Mouse (Mus musculus) adrenal gland, postnatal 4 days (tissue): ENCODE data around the gene Flt1. TPM values are rescaled to one million over a fixed set of nuclear protein-coding genes. Genes with fewer than 3 reads are reported as not detected.

Source experiments
- DNase-seq, 2 experiments: peaks; one replicate each; pipeline ENCODE4 v3.0.0; 2021 to 2022; ENCODE audit warnings: low spot score in 2 of 2, mixed read lengths in 2 of 2
- long read RNA-seq, 2 experiments: library from polyadenylated mRNA; stranded (forward); transcript quantifications; one replicate each; pipeline ENCODE4 v2.0.0; 2021
- total RNA-seq, 2 experiments: library from RNA; stranded (reverse); gene quantifications; 2 replicates each; pipeline ENCODE4 v1.2.3; 2021

The Flt1 gene
- 10 to 100 TPM; 31.5 TPM for total RNA-seq
- long read RNA-seq, experiment 1, full-length matches to known transcripts: 4 of 5 reads
- long read RNA-seq, experiment 1, partial matches to known transcripts: 1 of 5 reads
- long read RNA-seq, experiment 1, other reads (novel, unspliced or antisense): 0 of 5 reads
- long read RNA-seq, experiment 2, full-length matches to known transcripts: 9 of 19 reads
- long read RNA-seq, experiment 2, partial matches to known transcripts: 3 of 19 reads
- long read RNA-seq, experiment 2, other reads (novel, unspliced or antisense): 7 of 19 reads

DNA sequence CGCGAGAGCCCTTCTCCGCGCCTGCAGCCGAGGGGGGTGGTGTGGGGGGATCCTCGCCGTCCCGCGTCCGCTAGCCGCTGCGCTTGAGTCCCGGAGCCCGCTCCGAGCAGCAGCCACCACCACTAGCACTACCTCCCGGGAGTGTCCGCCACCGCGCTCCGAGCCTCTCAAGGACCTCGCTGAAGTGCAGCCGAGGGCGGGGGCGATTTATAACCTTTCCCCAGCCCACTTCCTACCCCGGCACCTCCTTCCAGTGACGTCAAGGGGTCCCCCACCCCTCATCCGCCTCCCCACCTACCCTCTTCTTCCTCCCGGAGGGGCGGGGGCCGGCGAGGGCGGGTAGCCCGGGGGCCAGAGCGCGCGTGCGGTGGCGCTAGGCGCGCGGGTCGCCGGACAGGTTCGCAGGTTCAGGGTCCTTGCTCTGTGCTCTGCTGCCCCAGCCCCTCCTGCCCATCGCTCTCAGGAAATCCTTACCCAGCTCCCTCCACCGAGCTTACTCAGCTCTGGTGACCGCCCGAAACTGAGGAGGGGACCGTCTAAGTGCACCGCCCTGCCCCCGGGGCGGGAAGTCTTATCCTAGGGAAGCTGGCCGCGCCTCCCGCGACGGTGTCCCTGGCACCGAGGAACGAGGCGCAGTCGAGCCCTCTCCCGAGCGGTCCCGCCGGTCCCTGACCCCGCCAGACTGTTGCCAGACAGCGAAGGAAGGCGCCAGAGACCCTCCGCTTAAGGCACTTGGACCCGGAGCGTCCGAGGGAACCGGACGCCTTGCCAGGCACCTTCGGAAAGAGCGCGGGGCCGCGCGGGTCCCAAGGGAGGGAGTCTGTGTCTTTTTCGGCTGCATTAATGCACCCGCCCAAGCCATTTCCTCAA, at the start of gene Flt1:
Gene Flt1 (minus strand): TSS at position 181 of the 870 bp plus-strand sequence.
- DNase-seq: peak in 1 of 2 experiments; percentile 18

DNA sequence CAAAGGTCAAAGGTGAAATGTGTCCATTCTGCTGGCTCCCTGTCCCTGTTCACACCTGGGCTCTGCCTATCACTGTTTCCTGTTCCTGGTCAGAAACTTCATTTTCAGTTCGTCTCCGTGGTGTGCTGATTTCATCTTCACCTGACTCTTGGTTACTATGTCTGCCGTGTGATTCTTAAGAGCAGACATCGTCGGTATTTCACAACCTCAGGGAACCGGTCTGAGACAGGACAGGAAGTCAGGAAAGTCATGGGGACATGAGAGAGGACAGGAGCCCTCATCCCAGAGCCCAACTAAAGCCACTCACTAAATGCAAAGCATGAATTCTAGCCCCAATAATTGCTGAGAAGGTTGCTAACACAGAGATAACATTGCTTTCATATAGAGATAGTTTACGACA, 49.4 kb upstream of the Flt1 start:
- DNase-seq: no peak

DNA sequence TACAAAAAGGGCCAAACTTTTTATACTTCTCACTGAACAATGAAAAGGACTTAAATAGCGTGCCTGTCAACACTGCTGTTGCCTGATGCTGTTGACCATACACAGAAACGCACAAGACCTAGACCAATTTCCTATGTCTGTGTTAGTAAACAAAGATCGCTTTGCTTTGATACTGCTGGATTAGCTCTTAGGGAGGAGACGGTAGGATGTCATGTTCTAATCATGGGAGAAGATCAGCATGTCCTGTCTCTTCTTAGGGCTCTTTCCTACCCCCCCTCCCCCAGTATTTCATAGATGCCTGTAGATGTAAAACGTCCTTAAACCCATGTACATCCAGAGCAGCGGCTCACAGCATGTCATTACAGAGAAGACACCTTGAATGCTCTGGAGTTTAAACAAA, 44.1 kb upstream of the Flt1 start:
- no peak for DNase-seq

DNA sequence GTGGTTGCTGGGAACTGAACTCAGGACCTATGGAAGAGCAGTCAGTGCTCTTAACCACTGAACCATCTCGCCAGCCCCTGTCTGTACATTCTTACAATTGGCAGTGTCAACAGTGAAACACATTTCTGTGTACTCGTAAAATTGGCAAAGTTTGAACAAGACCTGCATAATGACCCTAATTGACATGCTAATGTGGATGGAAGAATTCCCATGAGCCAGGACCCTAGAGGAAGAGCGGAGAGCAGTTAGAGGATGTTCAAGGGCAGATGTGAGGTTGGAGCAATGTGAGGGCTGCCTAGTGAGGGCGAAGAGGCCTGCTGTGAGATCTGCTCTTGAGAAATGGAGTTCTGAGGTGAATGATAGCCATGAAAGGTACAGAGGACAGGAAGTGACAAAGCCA, 38.2 kb upstream of the Flt1 start:
- DNase-seq: no peak

DNA sequence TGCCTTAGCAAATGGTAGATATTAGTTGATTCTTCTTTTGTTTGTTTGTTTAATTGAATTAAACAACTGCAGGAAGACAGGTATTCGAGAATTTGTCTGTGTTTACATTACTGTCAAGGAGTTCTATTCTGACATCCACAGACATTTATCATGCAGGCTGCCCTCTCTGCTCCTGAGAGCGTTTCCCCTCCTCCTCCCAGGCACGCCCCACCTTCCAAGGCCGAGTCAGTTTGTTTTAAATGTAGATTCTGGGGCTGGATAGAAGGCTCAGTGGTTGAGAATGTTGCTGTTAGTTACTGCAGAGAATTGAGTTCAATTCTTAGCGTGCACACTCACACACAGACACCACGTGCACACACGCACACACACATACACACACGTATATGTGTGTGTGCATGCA, 36.2 kb upstream of the Flt1 start:
- no peak for DNase-seq

DNA sequence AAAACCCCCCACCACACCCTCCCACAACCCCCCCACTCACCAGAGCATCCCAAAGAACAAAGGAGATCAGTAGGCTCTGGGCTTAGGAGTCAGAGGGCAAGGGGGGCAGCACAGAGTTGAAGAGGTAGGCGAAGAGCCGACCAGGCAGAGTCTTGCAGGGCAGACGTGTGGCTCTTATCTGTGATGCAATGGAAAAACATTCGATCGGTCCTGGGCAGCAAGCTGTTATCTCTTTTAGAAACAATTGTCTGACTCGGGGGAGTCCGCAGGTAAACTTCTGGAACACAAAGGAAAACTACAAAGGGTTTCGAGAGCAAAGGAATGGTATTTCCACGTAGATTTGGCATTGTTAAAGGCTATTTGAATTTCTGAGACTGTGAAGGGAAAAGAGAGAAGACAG, 35.5 kb upstream of the Flt1 start:
- DNase-seq: no peak

DNA sequence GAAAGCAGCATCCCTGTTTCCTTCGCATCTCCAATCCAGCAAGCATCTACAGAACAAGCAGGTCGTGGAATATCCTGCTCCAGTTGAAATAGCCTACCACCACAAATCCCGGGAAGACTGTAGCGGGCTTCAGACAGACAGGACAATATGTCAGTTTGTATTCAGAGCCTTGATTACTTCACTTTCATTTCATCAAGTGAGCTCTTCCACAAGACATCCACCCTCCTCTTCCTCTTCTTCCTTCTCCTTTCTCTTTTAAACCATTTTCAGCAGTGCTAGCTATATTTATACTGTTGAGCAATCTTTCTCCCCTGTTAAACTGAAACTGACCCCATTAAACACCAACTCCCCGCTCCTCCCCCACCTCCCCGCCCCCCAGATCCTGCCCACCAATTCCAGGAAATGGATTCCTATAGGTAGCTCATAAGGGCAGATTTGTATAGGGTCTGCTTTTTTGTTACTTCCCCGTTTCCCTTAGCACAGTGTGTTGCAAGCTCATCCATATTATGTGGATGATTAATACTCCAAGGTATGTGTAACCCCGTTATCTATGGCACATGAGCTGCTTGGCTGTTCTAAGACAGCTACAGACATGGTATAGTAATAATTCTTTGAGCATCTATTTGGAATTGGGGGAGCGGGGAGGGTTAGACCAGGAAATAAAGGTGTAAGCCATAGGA, 33.0 kb upstream of the Flt1 start:
- no peak for DNase-seq

DNA sequence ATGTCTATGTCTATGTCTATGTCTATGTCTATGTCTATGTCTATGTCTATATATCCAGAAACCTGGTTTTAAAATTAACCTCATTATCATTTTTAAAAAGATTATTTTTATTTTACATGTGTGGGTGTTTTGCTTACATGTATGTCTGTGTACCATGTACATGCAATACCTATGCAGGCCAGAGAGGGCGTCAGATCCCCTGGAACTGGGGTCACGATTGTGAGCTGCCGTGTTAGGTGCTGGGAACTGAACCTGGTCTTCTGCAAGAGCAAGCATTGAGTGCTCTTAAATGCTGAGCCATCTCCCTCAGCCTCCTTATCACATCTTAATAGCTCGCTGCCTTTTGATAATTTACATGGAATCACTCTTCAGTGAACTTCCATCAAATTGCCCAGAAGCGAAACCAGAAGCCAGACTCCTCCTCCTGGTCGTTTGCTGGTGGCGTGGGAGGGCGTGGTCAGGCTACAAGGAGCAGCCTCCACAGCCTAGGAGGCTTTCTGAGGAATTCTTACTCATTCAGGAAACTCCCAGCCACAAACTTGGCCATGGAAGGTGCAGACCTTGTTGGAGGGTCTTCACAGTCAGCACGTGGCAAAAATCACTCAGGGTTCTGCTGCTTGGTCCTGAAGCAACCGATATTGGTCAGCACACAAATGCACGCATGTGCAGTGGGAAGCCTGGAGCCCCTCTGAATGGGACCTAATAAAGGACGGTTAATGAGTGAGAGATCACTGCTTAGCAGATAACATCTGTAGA, 32.2 kb upstream of the Flt1 start:
- DNase-seq: no peak

DNA sequence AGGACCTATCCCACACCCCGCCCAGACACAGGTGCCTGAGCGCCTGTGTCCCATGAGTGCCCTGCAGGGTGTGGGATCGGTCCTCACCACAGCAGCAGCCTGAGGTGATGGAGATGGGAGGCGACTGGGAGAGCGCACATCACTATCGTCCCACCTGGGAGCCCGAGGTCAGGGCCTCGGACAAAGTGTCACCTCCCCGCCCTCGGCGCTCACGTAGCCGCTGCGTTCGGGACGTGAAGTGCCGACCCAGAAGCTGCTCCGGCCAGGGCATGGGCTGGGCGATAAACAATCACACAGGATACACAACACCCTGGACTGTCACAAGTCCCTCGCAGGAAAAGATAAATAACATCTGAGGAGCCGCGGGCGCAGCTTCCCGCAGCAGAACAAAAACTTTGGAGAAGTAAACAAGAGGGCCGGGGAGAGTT, 27.1 kb upstream of the Flt1 start:
- DNase-seq: no peak

DNA sequence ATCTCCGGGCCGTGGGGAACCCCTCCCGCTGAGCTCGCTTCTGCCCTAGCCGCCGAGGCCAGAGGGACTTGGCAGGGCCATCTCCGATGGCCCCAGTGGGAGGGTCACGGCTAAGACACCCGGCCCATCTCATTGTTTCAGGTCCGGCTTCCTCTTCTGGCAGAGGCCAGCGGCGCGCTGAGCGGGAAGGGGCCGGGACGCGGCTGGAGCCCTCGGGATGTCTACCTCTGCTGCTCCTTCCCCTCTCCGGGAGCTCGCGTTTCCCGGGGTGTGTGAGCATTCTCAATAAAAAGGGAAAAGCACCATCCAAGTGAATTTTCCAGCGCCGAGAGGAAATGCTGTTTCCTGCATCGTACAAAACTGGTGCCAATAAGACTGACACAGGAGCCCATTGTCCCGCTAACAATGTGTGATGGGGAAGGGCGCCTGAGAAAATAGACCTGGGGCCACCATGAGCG, 25.9 kb upstream of the Flt1 start:
- peak in 1 of 2 experiments; percentile 22 for DNase-seq

DNA sequence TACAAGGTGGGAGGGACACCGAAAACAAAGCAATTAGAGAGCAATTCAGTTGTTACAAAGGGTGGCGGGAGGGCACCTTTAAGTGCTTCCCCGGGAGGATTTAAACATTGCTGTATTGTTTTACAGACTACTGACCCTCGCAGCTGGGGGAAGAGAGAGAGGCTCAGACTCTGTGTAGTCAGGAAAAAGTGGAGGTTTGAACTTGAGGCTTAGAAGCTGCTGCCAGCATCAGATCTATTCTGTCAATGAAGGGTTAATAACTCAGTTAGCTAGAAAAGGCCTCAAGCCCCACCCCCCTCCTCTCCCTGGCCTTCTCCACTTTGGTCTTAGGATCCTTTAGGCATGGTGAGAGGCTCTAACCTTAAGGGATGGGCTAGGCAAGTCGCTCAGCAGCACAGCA, 24.2 kb upstream of the Flt1 start:
- DNase-seq: no peak

DNA sequence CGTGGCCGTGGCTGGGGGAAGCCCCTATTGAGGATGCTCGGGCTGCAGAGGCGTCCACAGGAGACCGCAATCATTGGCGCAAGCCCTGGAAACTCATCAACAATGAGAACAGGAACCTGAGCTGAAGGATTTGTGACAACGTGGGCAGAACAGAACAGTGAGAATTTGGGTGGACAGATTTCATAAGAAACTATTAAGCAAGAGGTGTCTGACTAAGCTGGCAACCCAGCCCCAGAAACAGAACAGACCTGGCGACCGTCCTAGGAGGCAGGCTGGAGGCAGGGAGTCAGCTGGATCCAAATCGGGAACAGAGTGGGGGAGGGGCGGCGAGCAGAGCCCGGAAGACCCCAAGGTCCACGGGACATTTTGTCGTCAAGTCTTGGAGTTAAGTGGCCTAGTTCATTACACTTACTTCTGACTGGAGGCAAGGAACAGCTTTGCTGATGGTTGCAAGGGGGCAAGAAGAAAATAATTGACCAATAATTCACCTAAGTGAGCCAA, 22.3 kb upstream of the Flt1 start:
- DNase-seq: peak in 1 of 2 experiments; percentile 17

DNA sequence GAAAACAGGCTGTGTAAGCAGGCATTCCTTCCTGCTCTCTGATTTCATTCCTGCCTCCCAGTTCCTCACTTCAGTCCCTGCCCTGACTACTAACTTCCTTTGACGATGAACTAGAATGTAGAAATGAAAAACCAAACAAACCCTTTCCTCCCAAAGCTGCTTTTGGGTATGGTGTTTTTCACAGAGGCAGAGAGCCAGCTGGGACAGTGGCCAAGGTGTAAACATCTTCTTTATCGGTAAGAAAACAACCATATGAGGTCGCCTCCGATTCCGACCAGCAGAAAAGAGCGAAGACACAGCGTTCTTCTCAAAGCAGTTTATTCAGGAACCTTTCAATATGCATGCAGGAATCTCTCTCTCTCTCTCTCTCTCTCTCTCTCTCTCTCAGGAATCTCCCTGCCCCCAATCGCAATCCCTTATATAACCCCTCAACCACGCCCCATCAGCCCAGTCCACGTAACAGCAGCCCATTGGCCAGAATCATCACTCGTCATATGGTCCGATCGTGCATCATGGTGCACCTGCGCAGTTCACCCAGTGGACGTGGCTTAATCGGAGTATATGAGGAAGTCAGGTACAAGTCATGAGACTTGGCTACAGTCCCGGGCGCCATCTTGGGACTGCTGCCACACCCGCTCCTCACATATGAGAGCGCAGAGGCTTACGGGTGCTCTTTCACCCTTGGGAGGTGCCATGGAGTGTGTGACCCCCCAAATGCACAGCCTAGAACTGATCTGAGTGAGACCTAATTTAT, 19.3 kb upstream of the Flt1 start:
- no peak for DNase-seq

DNA sequence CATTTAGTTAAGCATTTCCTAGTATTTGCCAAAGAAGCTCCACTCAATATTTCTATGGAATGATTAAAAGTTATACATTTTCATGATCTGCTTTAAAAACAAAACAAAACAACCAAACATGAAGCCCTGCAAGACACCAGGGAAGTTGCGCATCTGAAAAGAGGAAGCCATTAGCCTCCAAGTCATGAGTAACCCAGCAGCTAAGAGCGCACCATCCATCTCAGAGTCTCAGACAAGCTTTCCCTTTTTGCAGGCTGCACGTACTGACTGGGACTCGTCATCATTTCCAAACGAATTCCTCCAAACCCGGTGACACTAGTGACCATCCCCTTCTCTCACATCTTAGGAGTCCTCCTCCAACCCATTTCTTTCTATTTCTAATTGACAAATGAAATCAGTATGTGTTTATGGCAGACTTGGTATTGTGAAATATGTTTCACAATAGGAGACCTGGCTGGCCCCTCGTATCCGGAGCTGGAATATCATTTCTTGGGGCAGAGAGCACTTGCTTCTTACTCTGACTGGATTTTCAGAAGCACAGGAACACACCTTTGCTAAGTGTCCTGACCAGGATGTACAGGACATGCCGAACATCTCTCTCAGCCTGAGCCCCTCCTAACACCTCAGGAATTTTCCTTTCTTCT, 16.8 kb upstream of the Flt1 start:
- no peak for DNase-seq

DNA sequence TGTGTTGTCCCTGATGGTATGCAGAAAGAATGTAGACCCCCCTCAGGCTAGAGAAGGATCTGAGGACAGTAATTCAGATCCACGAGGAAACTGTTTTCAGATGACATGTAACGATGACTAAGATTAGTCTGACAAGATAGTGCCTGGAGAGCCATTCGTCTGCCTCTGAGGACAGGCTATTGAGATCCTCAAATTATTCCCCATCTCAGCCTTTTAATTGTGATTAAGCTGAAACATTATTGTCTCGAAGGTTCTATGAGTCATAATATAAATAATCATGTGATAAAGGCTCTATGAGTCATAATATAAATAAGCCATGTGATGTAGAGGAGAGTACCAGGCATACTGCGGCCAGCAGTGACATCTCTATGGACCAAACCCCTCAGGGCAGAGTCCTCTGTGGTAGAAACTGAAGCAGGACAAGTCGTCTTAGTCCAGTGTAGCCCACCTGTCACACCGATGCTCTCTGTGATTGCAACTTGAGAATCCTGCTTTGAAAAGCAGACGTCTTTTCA, 11.0 kb upstream of the Flt1 start:
- no peak for DNase-seq

DNA sequence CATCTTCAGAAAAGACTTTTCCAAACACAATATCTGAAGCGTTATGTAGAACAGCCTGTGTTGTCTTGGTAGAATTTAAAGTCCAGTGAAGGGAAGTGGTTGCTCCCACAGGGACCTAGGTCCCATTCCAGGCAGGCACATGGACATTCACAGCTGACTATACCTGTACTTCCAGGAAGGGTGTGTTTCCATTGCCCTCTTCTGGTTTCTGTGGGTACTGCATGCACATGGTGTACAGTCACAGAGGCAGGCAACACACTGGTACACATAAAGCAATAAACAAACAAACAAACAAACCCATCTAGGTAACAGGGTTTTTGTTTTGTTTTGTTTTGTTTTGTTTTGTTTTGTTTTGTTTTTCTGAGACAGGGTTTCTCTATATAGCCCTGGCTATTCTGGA, 7.9 kb upstream of the Flt1 start:
- no peak for DNase-seq

DNA sequence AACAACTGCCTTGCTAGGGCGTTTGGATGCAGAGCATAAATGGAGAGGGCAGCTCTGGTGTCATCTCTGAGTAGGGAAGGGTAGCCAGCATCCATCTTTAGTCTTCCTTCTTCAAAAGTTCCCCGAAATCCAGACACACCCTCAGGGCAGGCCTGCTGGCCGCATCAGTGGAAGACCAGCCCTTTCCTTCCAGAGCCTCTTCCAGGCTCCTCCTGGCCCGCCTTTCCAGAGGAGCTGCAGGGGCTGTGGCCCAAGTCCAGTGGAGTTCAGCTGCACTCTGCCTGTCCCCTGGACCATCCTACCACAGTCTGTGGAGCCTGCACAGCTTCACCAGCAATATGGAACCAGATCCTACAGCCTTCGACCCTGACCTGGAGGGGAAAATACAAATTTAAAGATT, 7.1 kb upstream of the Flt1 start:
- no peak for DNase-seq

DNA sequence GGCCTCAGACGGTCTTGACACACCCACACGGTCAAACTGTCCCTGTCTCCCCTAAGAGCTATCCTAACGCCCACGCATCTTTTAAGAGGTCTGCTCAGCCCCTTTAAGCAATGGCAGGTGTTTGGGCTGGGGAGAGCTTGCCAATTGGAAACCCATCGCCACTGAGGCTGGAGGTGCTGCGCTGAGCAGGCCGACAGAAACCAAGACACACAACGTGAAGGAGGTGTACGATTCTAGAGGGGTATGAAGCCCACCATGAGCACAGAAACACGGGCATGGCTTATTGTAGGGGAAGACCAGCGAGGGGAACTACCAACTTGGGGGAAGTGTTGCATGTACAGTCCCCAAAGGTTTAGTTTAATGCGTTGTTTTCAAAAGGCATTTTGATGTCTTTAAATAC, 1.7 kb upstream of the Flt1 start:
- no peak for DNase-seq

DNA sequence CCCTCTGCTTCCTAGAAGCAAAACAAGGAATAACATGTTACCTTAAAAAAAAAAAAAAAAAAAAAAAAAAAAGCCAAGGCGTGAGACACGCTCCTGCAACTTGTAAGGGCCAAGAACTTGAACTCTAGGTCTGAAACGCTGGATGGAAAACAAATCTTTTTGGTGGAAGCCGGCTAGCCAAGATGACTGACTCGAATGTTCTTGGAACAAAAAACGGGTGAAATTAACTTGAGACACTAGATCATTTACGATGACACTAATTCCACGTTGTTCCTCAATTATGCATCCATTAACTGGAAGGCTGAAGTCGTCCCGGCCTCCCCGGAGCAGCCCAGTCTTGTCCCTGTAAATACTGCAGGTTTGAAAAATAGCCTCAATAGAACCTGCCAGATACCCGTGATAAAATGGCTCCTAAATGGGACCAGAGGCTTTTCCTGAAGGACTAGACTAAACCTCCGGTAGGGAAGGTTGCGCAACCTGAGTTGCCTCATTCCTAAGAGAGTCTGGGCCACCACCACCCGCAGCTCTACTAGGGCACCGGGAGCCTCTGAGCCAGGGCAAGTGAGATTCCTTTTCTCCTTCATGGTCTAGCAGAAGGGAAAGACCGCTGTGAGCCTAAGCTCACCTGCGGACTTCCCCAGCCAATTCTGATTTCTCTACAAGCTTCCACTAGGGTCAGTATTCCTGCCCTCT, 1.0 kb upstream of the Flt1 start:
- no peak for DNase-seq
